Mouse (Mus musculus) adrenal gland, postnatal 10 days (tissue): ENCODE measurements around the gene 1700011L22Rik. TPM values are rescaled to one million over a fixed set of nuclear protein-coding genes. Genes with fewer than 3 reads are reported as not detected.

Experiments used
- DNase-seq: peaks from one replicate; pipeline ENCODE4 v3.0.0; 2021; ENCODE audit warnings: mixed read lengths
- long read RNA-seq, 2 experiments: library from polyadenylated mRNA; stranded (forward); transcript quantifications; one replicate each; pipeline ENCODE4 v2.0.0; 2021
- total RNA-seq, 2 experiments: library from RNA; stranded (reverse); gene quantifications; 2 replicates each; pipeline ENCODE4 v1.2.3; 2021

Gene 1700011L22Rik
- total RNA-seq, result not detected
- long read RNA-seq, experiment 1, result 0 reads
- long read RNA-seq, experiment 2, result 0 reads

DNA sequence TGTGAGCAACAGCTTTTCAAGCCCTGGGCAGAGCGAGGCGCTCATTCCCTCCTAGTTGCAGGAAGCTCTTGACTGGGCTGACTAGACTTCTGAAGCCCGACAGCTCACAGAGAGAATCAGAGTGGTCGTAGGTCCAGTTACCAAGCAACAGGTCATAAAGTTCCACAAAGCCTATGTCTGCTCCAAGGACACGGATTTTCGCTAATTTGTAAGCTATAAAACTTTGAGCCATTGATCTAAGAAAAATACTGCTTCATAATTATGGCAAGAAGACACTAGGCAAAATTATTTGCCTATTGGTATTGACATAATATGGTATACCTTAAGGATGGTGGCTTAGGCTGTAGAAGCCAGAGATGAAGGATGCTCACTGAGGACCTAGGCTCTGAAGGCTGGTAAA, at the start of gene 1700011L22Rik:
TSS of gene 1700011L22Rik (minus strand) at position 101 of the 400 bp plus-strand sequence.
- no peak for DNase-seq

DNA sequence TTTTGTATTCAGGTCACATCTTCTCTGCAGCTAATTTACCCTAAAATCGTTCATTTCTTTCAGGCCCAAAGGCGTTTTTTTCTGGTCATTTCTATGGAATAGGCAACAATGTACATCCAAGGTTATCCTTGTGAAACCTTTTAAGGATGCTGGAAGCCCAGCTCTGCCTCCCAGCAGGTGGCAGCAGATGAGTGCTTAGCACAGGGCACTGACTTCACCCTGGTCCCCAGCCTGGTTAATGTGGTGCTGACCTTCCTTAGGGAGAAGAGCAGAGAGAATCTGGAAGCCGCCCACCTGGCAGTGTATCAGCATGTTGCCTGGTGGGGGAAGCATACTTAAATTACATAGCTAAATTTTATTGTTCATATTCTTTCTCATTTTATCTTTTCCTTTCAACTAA, 49.4 kb upstream of the 1700011L22Rik start:
- DNase-seq, result peak; percentile 84

DNA sequence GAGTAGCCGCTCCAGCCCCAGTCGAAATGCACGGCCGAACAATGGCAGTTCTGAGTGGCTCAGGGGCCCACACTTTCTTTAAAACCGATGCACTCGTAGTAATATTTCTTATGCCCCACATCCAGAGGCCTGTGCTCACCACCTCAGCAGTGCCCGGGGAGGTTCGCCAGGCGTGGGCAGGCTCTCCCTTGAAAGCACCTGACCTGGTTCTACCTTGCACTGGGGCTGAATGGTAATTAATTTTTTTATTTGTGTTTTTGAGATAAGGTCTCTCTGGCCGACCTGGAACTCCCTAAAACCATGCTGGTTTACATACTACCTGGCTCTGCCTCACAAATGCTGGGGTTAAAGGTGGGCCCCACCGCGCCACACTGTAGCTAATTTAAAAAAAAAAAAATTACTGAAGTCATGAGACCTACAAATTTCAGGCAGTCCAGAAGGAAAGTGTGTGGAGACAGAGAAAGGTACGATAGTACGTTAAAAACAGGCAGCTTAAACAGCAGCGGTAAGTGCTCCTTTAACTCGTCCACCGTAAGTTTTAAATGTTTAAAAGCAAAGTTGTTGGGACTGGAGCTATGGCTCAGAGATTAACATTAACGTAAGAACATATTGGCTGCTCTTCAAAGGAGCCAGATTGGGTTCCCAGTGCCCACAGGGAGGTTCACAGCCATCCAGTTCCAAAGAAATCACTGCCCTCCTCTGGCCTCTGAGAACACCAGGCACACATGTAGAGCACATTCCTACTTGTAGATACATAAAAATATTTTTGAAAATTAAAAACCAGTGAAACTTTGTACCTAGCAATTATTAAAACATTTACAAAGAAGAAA, 47.1 kb upstream of the 1700011L22Rik start:
- DNase-seq, result no peak

DNA sequence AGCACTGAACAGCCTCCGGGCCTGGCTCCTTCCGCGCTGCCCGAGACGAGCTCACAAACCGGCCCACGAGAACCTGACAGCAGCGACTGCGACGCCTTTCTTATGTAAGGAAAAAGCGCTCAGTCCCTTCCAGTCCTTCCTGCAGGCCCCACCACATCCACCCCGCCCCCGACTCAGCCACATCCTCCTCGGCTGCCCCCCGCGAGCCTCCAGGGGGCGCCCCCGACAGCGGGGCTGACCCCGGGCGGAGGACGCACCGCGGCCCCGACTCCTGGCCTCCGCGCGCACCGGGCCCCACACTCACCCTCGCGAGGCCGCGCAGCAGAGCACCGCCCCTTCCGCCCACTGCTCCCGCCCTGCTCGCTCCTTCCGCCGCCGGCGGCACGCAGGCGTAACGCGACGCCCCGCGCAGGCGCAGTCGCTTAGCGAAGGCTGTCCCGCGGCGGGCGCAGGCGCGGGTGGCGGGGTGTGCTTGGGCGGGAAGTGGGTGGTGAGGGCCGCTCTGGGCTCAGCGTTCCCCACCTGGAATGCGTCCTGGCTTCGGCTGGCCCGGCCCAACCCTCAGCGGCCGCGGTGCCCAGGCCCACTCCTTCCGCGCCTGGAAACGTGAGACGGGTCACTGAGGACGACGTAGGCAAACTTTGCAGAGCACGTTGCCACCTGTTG, 46.4 kb upstream of the 1700011L22Rik start, which contains the start of gene Mmaa:
TSS of gene Mmaa (minus strand) at position 328 of the 666 bp plus-strand sequence.
- DNase-seq, result peak; percentile 98

DNA sequence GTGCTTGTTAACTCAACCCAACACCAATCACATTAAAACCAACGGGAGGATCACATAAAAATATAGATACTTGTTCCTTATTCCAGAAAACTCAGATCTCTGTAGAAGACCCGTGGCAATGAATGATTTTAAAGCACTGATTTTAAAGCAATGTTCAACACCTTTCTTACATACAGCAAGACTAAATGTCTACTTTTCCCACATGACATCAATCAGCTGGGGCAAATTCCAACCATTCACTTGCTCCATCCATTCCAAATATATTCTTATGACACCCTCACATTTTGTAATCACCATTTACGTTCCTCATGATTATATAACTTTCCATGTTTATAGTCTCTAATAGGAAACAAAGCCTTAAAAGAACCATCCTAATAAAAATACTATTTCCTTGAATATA, 45.5 kb upstream of the 1700011L22Rik start:
- no peak for DNase-seq

DNA sequence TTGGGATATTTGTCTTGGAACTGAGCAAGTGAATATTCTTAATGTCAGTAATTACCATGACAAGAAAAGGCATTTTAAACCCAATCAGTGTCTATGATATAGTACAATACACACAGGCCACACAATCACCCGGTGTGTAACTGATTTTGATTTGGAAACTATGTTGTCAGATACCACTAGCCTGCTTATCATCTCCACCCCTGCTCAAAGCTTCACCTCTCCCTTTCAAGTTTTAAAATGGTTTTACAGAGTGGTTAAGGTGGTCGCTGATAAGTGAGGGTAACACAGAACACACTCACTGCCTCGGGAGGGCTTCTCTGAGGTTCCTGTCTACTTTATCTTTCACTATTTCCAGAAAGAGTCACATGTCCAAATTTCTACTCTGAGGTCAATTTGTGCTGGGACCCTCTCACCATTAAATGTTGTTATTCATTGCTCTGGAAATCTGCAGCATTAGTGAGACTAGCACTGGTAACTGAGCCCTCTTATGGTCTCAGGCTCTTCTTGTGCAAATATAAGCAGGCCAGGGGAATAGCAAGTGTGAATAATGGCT, 44.4 kb upstream of the 1700011L22Rik start:
- DNase-seq, result no peak

DNA sequence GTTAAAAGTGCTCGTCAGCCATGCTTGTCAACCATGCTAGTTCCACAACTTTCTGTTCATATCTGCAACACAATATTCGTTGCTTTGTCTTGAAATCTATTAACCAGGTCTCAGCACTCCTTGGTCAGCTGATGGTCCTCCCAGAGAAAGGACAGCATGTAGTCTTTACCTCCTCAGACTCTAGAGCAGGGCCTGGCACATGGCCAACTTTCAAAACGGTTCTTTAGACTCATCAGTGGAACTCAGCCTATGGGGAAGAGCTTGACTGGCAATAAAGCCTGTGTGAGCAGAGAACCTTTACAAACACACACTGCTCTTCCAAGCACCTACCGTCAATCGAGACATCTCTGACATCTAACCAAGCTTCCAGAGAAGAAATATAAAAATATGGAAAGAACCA, 41.2 kb upstream of the 1700011L22Rik start:
- DNase-seq, result peak; percentile 12

DNA sequence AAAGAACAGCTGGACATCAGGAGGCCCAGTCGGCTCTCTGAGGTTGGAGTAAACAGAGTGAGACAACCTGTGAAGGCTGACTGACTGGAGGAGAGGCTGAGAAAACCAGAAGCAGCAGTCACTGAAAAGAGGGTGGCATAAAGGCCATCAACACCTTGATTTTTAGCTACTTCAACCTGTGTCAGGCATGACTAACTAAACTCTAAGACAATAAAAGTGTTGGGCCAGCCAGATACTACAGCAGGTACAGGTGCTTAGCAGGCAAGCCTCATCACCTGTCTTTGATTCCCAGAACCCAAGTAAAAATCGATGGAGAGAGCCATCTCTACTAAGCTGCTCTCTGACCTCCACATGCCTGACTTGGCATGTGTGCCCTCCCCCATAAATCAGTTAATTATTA, 40.3 kb upstream of the 1700011L22Rik start:
- DNase-seq, result no peak

DNA sequence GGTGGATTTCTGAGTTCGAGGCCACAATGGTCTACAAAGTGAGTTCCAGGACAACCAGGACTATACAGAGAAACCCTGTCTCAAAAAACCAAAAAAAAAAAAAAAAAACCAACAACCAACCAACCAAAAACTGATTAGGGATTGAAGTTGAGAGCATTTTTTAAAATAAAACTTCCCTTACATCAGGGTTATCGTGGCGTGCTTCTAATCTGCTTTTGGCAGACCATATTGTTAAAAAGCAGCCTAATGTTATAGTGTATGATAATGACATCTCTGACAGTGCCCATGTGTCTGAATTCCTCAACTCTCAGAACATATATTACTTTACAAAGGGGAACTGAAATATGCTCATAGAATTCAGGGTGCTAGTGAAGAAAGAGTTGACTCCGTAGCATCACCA, 39.9 kb upstream of the 1700011L22Rik start:
- no peak for DNase-seq

DNA sequence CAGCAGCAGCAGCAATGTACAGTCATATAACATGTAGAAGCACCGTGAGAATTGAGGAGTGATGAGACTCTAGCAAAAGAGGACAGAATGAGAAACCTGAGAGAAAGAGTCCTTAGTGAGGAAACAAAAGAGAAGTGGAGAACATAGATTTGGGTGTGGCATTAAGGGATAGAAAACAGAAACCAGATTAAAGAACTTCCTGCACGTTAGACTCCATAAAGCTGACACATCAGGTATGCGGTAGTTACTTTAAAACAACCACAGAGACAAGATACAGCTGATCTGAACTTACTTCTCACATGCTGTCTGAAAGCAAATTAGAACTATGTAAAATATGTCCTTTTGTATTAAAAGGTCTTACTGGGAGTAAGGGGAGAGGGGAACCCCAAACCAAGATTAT, 38.1 kb upstream of the 1700011L22Rik start:
- no peak for DNase-seq

DNA sequence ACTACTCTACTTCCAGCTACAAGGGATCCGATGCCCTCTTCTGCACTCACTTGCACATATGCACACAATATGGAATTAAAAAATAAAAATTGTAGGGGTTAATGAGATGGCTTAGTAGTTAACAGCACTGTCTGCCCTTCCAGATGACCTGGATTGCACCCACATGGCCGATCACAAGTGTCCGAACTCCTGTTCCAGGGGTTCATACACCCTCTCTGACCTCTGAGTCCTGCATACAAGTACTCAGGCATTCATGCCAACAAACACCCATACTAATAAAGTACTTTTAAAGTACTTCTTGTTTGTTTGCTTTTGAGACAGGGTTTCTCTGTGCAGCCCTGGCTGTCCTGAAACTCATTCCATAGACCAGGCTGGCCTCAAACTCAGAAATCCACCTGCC, 36.3 kb upstream of the 1700011L22Rik start:
- no peak for DNase-seq

DNA sequence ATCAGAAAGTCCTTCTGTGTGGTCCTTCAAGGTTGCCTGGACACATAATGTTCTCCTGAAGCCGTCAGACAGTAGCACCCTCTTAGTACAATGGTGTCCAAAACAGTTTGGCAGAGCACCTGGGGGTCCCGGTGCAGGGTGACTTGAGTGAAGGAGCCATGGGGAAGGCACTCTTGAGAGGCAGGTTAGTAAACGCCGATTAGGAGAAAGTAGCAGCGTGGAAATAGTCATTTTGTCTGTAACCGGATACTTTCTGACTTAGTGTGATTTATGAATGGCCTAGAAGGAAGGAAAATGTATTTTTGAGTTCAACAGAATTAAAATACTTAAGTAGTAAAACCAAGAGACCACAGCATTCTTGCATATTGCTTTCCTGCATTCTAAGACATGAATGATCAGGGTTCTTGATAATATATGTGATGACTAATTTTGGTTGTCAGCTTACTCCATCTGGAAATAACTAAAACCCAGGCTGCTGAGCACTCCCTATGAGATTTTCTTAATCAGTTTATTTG, 33.1 kb upstream of the 1700011L22Rik start:
- DNase-seq, result no peak

DNA sequence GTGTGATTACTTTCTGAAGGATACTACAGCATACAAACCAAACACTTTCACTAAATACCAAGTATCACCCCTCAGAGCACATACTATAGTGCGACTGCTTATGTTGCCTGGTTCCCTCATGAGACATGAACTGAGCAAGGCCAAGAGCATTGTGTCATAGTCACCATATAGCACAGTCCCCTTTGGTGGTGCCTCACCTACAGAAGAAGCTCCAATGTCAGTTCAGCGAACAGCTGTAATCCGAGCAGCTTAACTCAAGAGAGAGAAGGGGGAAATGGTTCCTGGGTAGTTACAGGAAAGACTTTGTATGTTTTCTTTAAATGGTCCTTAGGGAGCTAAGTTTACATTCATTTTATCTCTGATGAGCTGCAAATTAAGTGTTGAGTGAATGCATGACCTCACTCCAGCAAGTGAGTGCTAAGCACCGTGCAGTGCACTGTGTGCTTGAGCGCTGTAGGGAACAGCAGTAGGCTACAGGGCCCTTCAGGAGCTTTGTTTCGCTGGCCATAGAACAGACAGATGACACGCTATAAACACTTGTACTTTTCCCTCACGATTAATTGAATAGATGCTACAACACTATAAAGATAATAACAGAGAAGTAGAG, 29.0 kb upstream of the 1700011L22Rik start:
- no peak for DNase-seq

DNA sequence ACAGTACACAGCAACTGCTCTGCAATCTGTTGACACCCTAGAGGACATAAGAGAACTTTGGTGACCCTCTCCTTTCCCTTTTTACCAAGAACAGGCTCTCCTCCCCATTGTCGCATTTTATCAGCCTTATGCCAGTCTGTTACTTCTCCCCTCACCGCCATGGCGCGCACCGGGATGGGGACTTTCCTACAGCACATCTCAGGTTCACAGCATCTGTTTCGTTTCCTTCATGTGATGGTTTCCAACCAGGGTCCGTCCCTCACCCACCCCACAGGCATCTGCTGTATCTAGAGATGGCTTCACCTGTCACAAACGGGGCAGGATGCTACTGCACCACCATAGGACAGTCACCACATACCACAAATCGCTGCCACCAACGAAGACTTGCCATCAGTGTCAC, 26.6 kb upstream of the 1700011L22Rik start:
- DNase-seq, result no peak

DNA sequence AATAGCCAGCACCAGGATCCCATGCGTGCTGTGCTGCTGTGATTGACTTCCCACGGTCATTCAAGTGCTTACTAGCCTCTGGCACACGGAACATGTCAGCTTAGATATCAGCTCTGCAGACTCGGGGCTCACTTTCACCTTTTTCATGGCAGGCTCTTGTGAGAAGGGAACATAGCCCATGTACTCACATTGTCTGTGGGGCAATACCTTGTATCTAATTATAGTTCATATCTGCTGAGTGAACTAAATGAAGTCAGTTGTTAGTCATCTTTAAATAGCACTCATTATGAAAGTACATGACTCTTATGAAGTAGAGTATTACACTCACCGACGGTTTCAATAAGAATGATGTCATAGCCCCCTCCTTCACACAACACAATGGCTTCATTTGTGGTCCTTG, 25.4 kb upstream of the 1700011L22Rik start:
- DNase-seq, result no peak

DNA sequence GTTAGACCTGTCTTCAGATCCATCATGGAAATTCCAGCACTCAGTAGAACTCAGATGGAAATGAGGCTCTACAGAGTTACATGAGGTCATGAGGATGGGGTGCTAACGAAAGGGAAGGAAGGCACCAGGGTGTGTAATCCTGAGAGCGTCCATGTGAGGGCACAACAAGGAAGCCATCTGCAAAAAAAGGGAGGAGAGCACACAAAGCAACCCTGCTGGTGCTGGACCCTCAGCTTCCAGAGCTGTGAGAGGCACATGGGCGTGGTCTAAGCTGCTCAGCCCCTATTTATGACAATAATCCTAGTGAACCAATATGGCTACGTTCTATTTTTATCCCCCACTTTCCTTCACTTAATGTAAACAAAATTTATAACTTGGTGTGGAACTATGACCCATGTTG, 24.3 kb upstream of the 1700011L22Rik start:
- DNase-seq, result no peak

DNA sequence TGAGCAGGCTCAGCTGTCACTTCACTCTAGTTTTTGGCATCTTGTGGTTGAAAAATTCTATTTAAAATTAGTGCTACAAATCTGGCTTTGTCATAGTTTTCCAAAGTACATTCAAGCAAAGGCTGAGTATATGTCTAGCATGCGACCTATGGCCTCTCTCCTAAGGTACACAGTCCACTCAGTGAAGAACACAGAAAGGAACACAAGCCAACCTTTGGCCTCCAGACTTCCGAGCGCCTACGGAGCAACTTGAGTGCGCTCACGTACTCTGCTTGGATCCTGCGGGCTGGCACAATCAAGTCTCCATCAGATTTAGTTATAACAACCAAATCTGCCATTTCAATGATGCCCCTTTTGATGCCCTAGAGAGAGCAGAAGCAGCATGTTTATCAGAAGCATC, 20.6 kb upstream of the 1700011L22Rik start:
- DNase-seq, result no peak

DNA sequence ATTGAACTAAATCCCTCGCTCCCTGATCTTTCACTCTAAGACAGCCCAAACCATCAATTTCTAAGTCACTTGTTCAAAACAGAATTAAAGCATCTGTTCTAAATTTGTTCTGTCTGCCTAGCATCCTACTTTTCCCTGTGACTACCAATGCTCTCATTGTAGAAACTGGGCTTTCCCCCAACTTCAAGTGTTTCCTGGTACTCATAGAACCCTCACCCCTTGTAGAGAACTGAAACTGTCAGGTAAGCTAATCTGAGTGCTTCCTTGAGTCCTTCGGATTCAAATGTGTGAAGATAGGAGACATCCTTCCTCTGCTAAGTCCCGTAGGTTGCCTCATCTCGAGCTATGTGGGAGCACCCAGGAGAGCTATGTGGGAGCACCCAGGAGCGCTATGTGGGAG, 13.6 kb upstream of the 1700011L22Rik start:
- DNase-seq, result no peak

DNA sequence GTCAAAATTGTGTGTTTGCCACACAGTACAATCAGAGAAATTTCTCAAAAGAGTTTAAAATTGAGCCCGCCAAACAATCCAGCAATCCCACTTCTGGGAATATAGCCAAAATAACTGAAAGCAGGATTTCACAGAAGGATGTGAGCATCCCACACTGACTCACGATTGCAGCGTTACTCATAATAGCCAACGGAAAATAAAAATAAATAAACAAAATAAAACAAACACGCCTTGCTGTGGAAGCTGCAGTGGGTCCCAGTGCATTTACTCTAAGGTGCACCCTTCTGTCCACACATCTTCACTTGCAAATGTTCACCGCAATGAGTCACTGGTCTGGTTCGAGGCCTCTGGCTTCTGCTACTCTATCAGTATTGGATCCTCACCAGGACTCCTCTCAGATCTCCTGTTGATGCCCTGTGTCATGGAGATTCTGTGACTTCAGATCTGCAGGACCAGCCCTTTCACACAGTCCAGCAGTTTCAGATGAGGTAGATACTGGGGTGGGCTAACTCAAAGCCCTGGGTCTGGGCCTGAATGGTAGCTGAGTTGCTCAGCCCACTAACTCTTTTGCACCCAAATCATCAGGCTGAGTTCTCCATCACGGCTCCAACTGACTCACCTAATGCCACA, 7.8 kb upstream of the 1700011L22Rik start:
- DNase-seq, result no peak

DNA sequence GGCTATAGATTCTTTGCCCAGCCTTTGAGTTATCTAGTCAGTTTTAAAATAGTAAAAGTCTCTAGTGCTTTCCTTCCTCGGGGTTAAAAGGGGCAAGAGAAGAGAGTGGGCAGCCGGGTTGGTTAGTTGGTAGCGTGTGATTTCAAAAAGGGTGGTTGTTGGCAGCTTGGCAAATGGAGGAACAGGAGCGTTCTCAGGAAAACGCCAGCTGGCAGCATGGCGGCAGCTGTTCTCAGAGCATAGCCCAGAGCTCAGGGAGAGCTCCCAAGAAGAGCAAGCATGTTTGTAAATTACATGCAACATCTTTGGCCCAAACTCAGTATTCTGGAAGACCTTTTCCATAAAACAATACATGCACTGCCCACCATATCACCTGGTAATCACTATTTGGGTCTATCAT, 5.4 kb upstream of the 1700011L22Rik start:
- no peak for DNase-seq

DNA sequence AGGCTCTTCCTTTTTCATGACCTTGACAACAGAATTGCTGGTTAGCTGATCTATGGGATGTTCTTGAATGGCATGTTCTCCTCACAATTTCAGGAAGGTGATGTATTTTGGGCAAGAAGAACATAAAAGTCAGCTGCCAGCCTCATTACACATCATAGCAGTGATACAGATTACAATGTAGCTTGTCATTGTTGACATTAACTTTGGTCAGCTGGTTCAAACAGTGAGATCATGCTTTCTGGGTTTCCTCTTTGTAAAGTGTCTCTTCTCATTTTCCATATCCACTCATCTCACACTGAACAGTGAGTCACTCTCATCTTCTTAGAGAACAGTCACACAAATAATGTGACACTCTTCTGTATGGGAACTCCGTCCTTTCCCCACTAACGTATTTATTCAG, 4.9 kb downstream of the 1700011L22Rik start:
- DNase-seq, result no peak

DNA sequence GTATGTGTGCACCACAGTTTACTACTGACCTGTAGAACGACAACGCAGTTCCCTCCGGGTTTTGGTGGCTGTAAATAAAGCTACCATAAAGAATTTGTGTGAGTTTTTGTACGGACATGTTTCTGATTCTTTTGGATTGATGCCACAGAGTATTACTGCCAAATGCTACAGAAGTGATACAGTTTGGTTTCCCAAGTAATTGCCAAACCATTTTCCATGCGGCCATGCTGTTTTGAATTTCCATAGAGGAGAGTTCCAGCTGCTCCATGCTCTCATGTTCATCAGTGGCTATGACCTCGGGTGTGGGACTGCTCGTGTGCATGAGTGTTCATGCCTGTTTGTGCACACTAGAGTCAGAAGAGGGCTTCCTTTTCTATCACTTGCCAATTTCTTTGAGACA, 8.4 kb downstream of the 1700011L22Rik start:
- no peak for DNase-seq
